Mouse (Mus musculus): ENCODE data around the gene 1700028J19Rik. TPM values are rescaled to one million over a fixed set of nuclear protein-coding genes. Genes with fewer than 3 reads are reported as not detected.

The 1700028J19Rik gene
- total RNA-seq (2012; rRNA removed) (0.46 and 0.62 TPM in 2 replicates), polyA plus RNA-seq (2012; ENCODE audit: insufficient read depth in 1 of 2, insufficient read length in 2 of 2, low read depth in 1 of 2, low replicate concordance in 2 of 2, missing spikeins in 1 of 2) (1 to 10 TPM in 1 of 2 experiments, not detected in 1; 1.2 TPM)

DNA sequence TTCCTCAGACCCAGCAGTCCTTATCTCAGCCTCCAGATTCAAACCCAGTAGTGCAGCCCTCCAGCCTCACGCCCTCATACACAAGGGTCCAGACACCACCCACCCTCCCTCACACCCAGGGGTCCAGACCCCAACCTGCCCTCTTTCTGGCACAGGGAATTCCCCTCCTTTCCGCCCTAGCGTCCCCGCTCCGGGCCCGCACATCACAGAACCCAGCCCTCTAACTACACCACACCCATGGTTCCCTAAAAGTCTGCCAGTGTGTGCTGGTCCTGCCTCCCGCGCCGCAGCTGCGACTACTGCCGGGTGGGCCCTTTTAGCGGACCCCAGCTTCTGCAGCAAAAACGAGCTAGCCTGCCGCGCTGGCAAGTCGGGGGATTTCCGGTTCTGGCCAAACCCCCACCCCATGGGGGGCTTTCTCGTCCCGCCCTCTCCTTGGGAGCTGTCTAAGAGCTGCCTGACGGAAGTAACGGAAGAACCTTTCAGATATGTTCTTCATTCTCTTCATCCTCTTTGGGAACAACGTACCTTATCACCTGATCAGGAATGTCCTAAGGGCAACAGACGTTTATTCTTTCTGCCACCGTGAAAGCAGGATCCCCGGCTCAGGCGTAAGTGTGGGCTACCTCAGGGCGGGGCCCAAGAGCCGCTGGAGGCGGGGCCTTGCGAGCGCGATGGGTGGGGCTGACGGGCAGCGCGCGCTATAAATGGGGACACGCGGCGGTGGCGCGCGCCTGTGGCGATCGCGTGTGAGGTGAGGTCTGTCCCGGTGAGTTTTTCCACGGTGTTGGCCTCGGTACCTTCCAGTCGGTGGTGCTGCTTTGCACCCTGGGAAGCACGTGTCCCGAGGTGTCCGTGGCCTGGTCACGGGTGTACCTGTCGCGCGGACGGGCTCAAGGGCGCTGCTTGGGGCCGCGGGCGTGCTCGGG lies at the start of gene 1700028J19Rik, which contains the start of gene 2410002F23Rik:
Gene 1700028J19Rik (minus strand): TSS at position 641 of the 929 bp plus-strand sequence.
Gene 2410002F23Rik (plus strand): TSS at position 668 of the 929 bp plus-strand sequence.
- H3K27ac ChIP-seq (ENCODE audit: control insufficient read depth, low read depth, low read length), result peak within 1 kb of the TSS; percentile 85
- DNase-seq (ENCODE audit: low read depth, low spot score), result peak; percentile 89
- H3K9me3 ChIP-seq (replicated peaks; ENCODE audit: insufficient read depth, low read length), result no peaks in the 10 kb centered on the region
- H3K9ac ChIP-seq (ENCODE audit: control insufficient read depth, low read depth, low read length, poor library complexity, severe bottlenecking), result peak within 1 kb of the TSS; percentile 79
- peak within 1 kb of the TSS; percentile 67 to 74 for H3K4me3 ChIP-seq (ENCODE audit: control insufficient read depth in 1 of 2, insufficient read depth in 1 of 2, low read depth in 2 of 2, low read length in 2 of 2)
- H3K27me3 ChIP-seq (ENCODE audit: control insufficient read depth in 1 of 2, insufficient read depth in 2 of 2, low read length in 2 of 2), result no peaks in the 10 kb centered on the region
- peaks cover 12 to 15% of the 10 kb centered on the region in 2 experiments for H3K36me3 ChIP-seq (ENCODE audit: control insufficient read depth in 1 of 2, insufficient read depth in 2 of 2, low read length in 2 of 2)
- H3K79me2 ChIP-seq (ENCODE audit: control insufficient read depth, insufficient read depth, low read length, poor library complexity), result peaks cover 27% of the 10 kb centered on the region
- H3K4me1 ChIP-seq (ENCODE audit: control insufficient read depth in 1 of 2, insufficient read depth in 2 of 2, low read length in 2 of 2), result peaks cover 0 to 15% of the 10 kb centered on the region in 2 experiments; a peak in 2 of 4 replicates
- TF ChIP-seq TBP (IDR thresholded peaks at IDR 0.05; ENCODE audit: low read depth, low read length), result peak; percentile 98
- peak; percentile 98 for TF ChIP-seq POLR2AphosphoS5 (IDR thresholded peaks at IDR 0.05; ENCODE audit: borderline replicate concordance, low read depth, low read length)
- no peak for TF ChIP-seq SMC3 (IDR thresholded peaks at IDR 0.05; ENCODE audit: low read depth, low read length)
- no peak for TF ChIP-seq ZKSCAN1 (IDR thresholded peaks at IDR 0.05; ENCODE audit: low read depth, low read length)
- TF ChIP-seq TAL1 (IDR thresholded peaks at IDR 0.05; ENCODE audit: low read length), result peak; percentile 43; the same call in 1 of the 2 replicates
- peak; percentile 98 for TF ChIP-seq ZMIZ1 (IDR thresholded peaks at IDR 0.05; ENCODE audit: low read depth, low read length)
- peak; percentile 100 for TF ChIP-seq MAX (IDR thresholded peaks at IDR 0.05; ENCODE audit: low read length)
- peak; percentile 86 for TF ChIP-seq HCFC1 (IDR thresholded peaks at IDR 0.05; ENCODE audit: low read depth, low read length)
- no peak for TF ChIP-seq GATA1 (IDR thresholded peaks at IDR 0.05; ENCODE audit: low read depth, low read length)
- peak; percentile 99 for TF ChIP-seq NELFE (IDR thresholded peaks at IDR 0.05; ENCODE audit: low read depth, low read length)
- peak; percentile 53; the same call in 1 of the 2 replicates for TF ChIP-seq KAT2A (conservative IDR thresholded peaks at IDR 0.05; ENCODE audit: low read depth, low read length)
- TF ChIP-seq NRF1 (IDR thresholded peaks at IDR 0.05; ENCODE audit: insufficient read depth, low read depth, low read length, poor library complexity, severe bottlenecking), result 0 out of 2 replicates have a peak, but pooled peaks have one; percentile 37
- TF ChIP-seq CTCF (IDR thresholded peaks at IDR 0.05 in 2 of 3, conservative IDR thresholded peaks at IDR 0.05 in 1 of 3; ENCODE audit: control insufficient read depth in 1 of 3, insufficient read depth in 1 of 3, low read depth in 2 of 3, low read length in 3 of 3, poor library complexity in 1 of 3, severe bottlenecking in 1 of 3), result peak in 1 of 3 experiments; percentile 23; a peak in 1 of 6 replicates
- TF ChIP-seq ZNF384 (IDR thresholded peaks at IDR 0.05; ENCODE audit: low read depth, low read length), result no peak
- no peak for TF ChIP-seq USF1 (IDR thresholded peaks at IDR 0.05; ENCODE audit: low read depth, low read length)
- TF ChIP-seq MXI1 (IDR thresholded peaks at IDR 0.05; ENCODE audit: low read depth, low read length), result peak; percentile 89
- no peak for TF ChIP-seq JUND (IDR thresholded peaks at IDR 0.05; ENCODE audit: low read depth, low read length)
- TF ChIP-seq ZC3H11A (IDR thresholded peaks at IDR 0.05; ENCODE audit: low read depth, low read length), result no peak
- TF ChIP-seq SIN3A (IDR thresholded peaks at IDR 0.05; ENCODE audit: low read length), result peak; percentile 78; the same call in 1 of the 2 replicates
- TF ChIP-seq GABPA (IDR thresholded peaks at IDR 0.05; ENCODE audit: low read depth, low read length), result no peak
- peak; percentile 99 for TF ChIP-seq POLR2A (IDR thresholded peaks at IDR 0.05; ENCODE audit: control insufficient read depth in 1 of 2, insufficient read depth in 1 of 2, low read depth in 1 of 2, low read length in 2 of 2, poor library complexity in 1 of 2)
- no peak for TF ChIP-seq CHD2 (IDR thresholded peaks at IDR 0.05; ENCODE audit: low read length)
- TF ChIP-seq CHD1 (IDR thresholded peaks at IDR 0.05; ENCODE audit: low read depth, low read length), result no peak
- peak; percentile 97 for TF ChIP-seq POLR2AphosphoS2 (IDR thresholded peaks at IDR 0.05; ENCODE audit: low read length)
- TF ChIP-seq E2F4 (IDR thresholded peaks at IDR 0.05; ENCODE audit: borderline replicate concordance, low read depth, low read length), result peak; percentile 77; the same call in 1 of the 2 replicates
- peak; percentile 82 for TF ChIP-seq ELF1 (IDR thresholded peaks at IDR 0.05; ENCODE audit: low read depth, low read length)
- TF ChIP-seq RCOR1 (IDR thresholded peaks at IDR 0.05; ENCODE audit: low read depth, low read length), result no peak
- TF ChIP-seq MEF2A (IDR thresholded peaks at IDR 0.05; ENCODE audit: extremely low read depth, insufficient replicate concordance, low read depth, low read length, poor library complexity, severe bottlenecking), result no peak
- no peak for TF ChIP-seq EP300 (IDR thresholded peaks at IDR 0.05; ENCODE audit: low read depth in 1 of 2, low read length in 2 of 2)
- no peak for TF ChIP-seq MYB (IDR thresholded peaks at IDR 0.05; ENCODE audit: low read depth, low read length)
- TF ChIP-seq MYC (IDR thresholded peaks at IDR 0.05; ENCODE audit: low read depth, low read length), result peak; percentile 95
- no peak for TF ChIP-seq MAFK (IDR thresholded peaks at IDR 0.05; ENCODE audit: borderline replicate concordance, low read depth, low read length)
- TF ChIP-seq USF2 (IDR thresholded peaks at IDR 0.05; ENCODE audit: borderline replicate concordance in 1 of 2, insufficient read depth in 1 of 2, low read depth in 1 of 2, low read length in 2 of 2), result no peak
- peak; percentile 81; the same call in 1 of the 2 replicates for TF ChIP-seq MAZ (IDR thresholded peaks at IDR 0.05; ENCODE audit: low read depth, low read length)

All from MEL (cell line).